Mouse (Mus musculus) kidney, embryonic 14.5 days (tissue): ENCODE data around the gene Rnase4. TPM values are rescaled to one million over a fixed set of nuclear protein-coding genes. Genes with fewer than 3 reads are reported as not detected.
A peak's percentile ranks its signal among the peaks of the same experiment; 100 is the strongest.

Experiments
- ATAC-seq: fragments of 200-750 bp; cut with Nextera tagmentation; 2 replicates; pipeline ENCODE4 v1.8.0; 2017; ENCODE audit warnings: moderate number of reproducible peaks, mild to moderate bottlenecking, moderate TSS enrichment, moderate library complexity; ENCODE audit not compliant: low FRiP score, low TSS enrichment
- H3K27ac ChIP-seq: fragments of 300-500 bp; sonication (generic); 2 replicates; pipeline ENCODE4 v1.5.1; 2014; ENCODE audit warnings: low read depth, mild to moderate bottlenecking, low read length, moderate library complexity, mixed read lengths
- H3K27me3 ChIP-seq: fragments of 300-500 bp; sonication (generic); 2 replicates; pipeline ENCODE4 v1.6.1; 2014; ENCODE audit warnings: mild to moderate bottlenecking, low read length; ENCODE audit not compliant: control insufficient read depth, insufficient read depth
- H3K36me3 ChIP-seq: fragments of 300-500 bp; sonication (generic); 2 replicates; pipeline ENCODE4 v1.6.1; 2014; ENCODE audit warnings: low read length, mixed read lengths; ENCODE audit not compliant: control insufficient read depth, insufficient read depth
- H3K4me1 ChIP-seq: fragments of 300-500 bp; sonication (generic); 2 replicates; pipeline ENCODE4 v1.6.1; 2014; ENCODE audit warnings: low read length, mixed read lengths; ENCODE audit not compliant: control insufficient read depth, insufficient read depth
- H3K4me2 ChIP-seq: fragments of 300-500 bp; sonication (generic); replicated peaks from 2 replicates; pipeline ENCODE4 v1.6.1; 2014; ENCODE audit warnings: low read depth, mild to moderate bottlenecking, low read length
- H3K4me3 ChIP-seq: fragments of 300-500 bp; sonication (generic); 2 replicates; pipeline ENCODE4 v1.5.1; 2014; ENCODE audit warnings: mild to moderate bottlenecking, low read length
- H3K9ac ChIP-seq: fragments of 300-500 bp; sonication (generic); 2 replicates; pipeline ENCODE4 v1.6.1; 2014; ENCODE audit warnings: low read depth, mild to moderate bottlenecking, low read length, moderate library complexity
- H3K9me3 ChIP-seq: fragments of 300-500 bp; sonication (generic); 2 replicates; pipeline ENCODE4 v1.6.1; 2016; ENCODE audit warnings: low read length; ENCODE audit not compliant: control insufficient read depth
- WGBS: fragments of 180-500 bp; shearing (Covaris S2); extraction: QIAGEN DNeasy Blood & Tissue Kit; methylation state at CpG from one replicate; pipeline ENCODE4 v1.1.7; 2014; 5-methylcytosine and 5-hydroxymethylcytosine counted together
- polyA plus RNA-seq: library from polyadenylated mRNA; unstranded; fragments of >200 nt; fragmentation: Nextera tagmentation; extraction: Ambion mirVana; gene quantifications from 2 replicates; pipeline ENCODE4 v1.2.1, GENCODE M21; 2014

Rnase4 gene
- polyA plus RNA-seq, 1 experiment from 2014 or later = 38.9 TPM

DNA sequence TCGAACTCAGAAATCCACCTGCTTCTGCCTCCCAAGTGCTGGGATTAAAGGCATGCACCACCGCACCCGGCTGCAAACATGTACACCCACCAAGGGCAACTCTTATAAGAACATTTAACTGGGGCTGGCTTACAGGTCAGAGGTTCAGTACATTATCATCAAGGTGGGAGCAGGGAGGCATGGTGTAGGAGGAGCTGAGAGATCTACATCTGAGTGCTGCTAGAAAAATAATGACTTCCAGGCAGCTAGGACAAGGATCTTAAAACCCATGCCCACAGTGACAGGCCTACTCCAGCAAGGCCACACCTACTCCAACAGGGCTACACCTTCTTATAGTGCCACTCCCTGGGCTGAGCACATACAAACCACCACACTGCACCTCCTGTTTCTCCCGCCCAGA is 5.0 kb upstream of the Rnase4 start:
- WGBS = 85% methylated on average over 4 of the region's 4 CpGs
- Histone ChIP-seq H3K36me3 (no peaks in the 10 kb centered on the region), H3K9me3 (no peaks in the 10 kb centered on the region), H3K4me2 (no peak overlapping the region), H3K27ac (no peak overlapping the region), H3K4me3 (no peak overlapping the region), H3K9ac (no peak overlapping the region), H3K27me3 (no peaks in the 10 kb centered on the region), H3K4me1 (0 out of 2 replicates have a peak, but pooled peaks cover 3% of the 10 kb centered on the region)
- no peak for ATAC-seq

DNA sequence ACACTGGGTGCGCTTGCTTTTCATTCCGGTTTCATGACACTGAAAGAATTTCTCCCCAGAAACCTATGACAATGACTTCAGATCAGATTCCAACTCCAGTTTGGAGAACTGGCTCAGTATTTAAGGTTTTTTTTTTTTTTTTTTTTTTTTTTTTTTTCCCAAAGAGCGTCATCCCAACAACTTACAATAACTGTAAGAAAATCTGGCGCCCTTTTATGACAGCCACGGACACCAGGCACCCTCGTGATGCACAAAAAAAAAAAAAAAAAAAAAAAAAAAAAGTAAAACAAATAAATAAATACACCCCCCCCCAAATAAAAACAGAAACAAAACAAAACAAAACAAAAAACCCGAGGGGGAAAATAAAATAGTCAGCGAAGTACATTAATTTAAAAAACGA is 3.1 kb upstream of the Rnase4 start:
- 10% methylated on average over 9 of the region's 9 CpGs for WGBS
- ATAC-seq = no peak
- H3K4me2 ChIP-seq = peak overlapping the region; percentile 72
- peak overlapping the region; percentile 71 for H3K4me3 ChIP-seq
- H3K4me1 ChIP-seq = peaks cover 7% of the 10 kb centered on the region; the same call in 1 of the 2 replicates
- H3K27ac ChIP-seq = no peak overlapping the region
- no peaks in the 10 kb centered on the region for H3K36me3 ChIP-seq
- no peaks in the 10 kb centered on the region for H3K9me3 ChIP-seq
- no peak overlapping the region; the same call in 1 of the 2 replicates for H3K9ac ChIP-seq
- no peaks in the 10 kb centered on the region for H3K27me3 ChIP-seq

- Histone ChIP-seq H3K9ac (peak overlapping the region; percentile 66), H3K4me2 (peak overlapping the region; percentile 72), H3K9me3 (no peaks in the 10 kb centered on the region), H3K4me3 (peak overlapping the region; percentile 71), H3K4me1 (peaks cover 7% of the 10 kb centered on the region; the same call in 1 of the 2 replicates), H3K27ac (peak overlapping the region; percentile 81), H3K36me3 (no peaks in the 10 kb centered on the region), H3K27me3 (no peaks in the 10 kb centered on the region)
- WGBS = under 1% methylated on average over 23 of the region's 23 CpGs
- ATAC-seq = peak; percentile 26
Measured at GRCm38 (mm10) chr14:51088166-51088969, 2.5 kb upstream of the Rnase4 start.

- Histone ChIP-seq H3K4me2 (peak overlapping the region; percentile 72), H3K36me3 (no peaks in the 10 kb centered on the region), H3K9ac (peak overlapping the region; percentile 66), H3K4me3 (peak overlapping the region; percentile 71), H3K27ac (peak overlapping the region; percentile 81), H3K27me3 (no peaks in the 10 kb centered on the region), H3K9me3 (no peaks in the 10 kb centered on the region), H3K4me1 (peaks cover 7% of the 10 kb centered on the region; the same call in 1 of the 2 replicates)
- peak; percentile 94 for ATAC-seq
- WGBS = under 1% methylated on average over 34 of the region's 34 CpGs
Measured at GRCm38 (mm10) chr14:51088970-51089673, 1.8 kb upstream of the Rnase4 start.

DNA sequence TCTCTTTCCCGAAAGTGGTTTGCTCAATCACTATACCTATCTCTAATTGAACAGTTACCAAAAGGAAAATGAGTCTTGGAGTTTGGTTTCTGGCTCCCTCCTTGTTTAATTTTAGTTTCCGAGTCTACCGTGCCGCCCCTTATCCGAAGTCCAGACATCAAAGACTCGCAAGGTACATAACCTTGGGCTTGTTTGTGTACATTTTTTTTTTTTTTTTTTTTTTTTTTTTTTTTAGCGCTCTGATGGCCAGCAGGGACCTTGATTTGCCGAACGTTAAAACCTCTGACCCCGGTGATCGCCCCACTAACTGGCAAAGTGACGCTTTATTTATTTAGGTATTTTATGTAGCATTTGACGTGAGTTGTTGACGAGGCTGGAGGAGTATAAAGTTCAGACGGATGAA is 1.2 kb upstream of the Rnase4 start:
- Histone ChIP-seq H3K9ac (peak overlapping the region; percentile 66), H3K4me1 (peaks cover 7% of the 10 kb centered on the region; the same call in 1 of the 2 replicates), H3K27ac (peak overlapping the region; percentile 84), H3K27me3 (no peaks in the 10 kb centered on the region), H3K36me3 (no peaks in the 10 kb centered on the region), H3K9me3 (no peaks in the 10 kb centered on the region), H3K4me2 (peak overlapping the region; percentile 72), H3K4me3 (peak overlapping the region; percentile 71)
- 0% methylated on average over 15 of the region's 15 CpGs for whole genome bisulfite sequencing
- ATAC-seq = no peak; the same call in 1 of the 2 replicates

DNA sequence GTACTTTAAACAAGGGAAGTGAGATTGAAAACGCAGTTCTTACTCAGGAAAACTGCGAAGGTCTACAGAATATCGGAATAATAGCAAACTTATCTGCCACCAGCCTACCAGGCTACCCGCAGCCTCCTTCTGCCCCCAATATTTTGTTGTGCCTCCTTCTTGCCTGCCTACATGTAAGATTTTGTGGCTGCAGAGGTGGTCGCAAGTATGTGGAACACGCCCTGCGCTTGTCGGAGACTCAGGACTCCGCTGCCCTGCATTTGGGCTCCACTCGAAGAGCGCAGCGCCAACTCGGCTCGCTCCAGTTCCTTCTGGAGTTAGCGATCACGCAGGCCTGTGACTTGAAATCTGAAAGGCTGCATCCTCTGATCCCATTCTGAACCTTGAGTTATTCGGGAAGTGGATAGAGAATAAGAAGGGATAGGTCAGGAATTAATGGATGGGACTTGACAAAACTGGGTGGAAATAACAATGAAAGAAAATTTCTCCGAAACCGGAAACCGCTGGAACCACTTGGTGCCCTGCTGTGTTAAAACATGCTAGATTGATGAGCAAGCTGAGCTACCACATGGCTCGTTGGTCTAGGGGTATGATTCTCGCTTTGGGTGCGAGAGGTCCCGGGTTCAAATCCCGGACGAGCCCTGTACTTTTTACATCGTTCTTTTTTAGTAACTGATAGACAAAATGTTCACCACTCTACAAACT is 648 bp upstream of the Rnase4 start:
- Histone ChIP-seq H3K36me3 (no peaks in the 10 kb centered on the region), H3K4me2 (peak overlapping the region; percentile 72), H3K9me3 (no peaks in the 10 kb centered on the region), H3K4me1 (peaks cover 7% of the 10 kb centered on the region; the same call in 1 of the 2 replicates), H3K27ac (peak overlapping the region; percentile 84), H3K27me3 (no peaks in the 10 kb centered on the region), H3K9ac (peak overlapping the region; percentile 66), H3K4me3 (peak overlapping the region; percentile 71)
- peak; percentile 56 for ATAC-seq
- WGBS = under 1% methylated on average over 27 of the region's 27 CpGs

DNA sequence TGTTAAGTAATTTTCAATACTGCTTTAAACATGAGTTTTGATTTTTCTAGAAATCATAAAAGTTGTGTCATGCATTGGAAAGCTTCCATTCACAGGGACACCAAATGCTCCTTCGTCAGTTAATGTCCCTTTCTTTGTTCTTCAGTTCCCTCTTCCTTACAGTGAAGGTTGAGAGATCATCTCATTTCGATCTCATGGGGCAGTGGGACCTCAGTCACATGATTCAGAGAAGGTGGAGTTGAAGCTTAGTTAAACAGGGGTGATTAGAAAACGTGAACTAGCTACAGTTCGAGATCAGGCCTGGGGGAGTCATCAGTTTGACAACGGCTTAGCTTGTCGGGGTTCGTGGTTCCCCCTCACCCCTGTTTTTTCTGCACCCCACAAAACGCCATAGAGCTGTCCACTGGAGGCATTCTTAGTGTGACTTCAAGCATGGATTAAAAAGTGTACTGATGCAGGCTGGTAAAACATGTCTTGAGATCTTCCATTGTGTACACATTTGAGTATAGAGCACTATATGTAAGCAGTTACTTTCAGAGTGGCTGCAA is 1.3 kb downstream of the Rnase4 start:
- H3K27ac ChIP-seq = no peak overlapping the region
- 42% methylated on average over 8 of the region's 8 CpGs for WGBS
- no peaks in the 10 kb centered on the region for H3K9me3 ChIP-seq
- no peaks in the 10 kb centered on the region for H3K36me3 ChIP-seq
- no peaks in the 10 kb centered on the region for H3K27me3 ChIP-seq
- H3K4me3 ChIP-seq = peak overlapping the region; percentile 71; the same call in 1 of the 2 replicates
- H3K4me1 ChIP-seq = peaks cover 7% of the 10 kb centered on the region; the same call in 1 of the 2 replicates
- H3K9ac ChIP-seq = no peak overlapping the region
- ATAC-seq = no peak
- H3K4me2 ChIP-seq = peak overlapping the region; percentile 72

- H3K27ac ChIP-seq = no peak overlapping the region
- no peaks in the 10 kb centered on the region for H3K27me3 ChIP-seq
- H3K4me1 ChIP-seq = peaks cover 5% of the 10 kb centered on the region; the same call in 1 of the 2 replicates
- 20% methylated on average over 3 of the region's 3 CpGs for WGBS
- no peak overlapping the region for H3K4me3 ChIP-seq
- no peak overlapping the region for H3K9ac ChIP-seq
- no peak overlapping the region for H3K4me2 ChIP-seq
- no peaks in the 10 kb centered on the region for H3K36me3 ChIP-seq
- no peak for ATAC-seq
- no peaks in the 10 kb centered on the region for H3K9me3 ChIP-seq
Measured at GRCm38 (mm10) chr14:51093496-51093895, 2.6 kb downstream of the Rnase4 start.
